Mouse (Mus musculus) urinary bladder, postnatal 0 days (tissue): ENCODE results near the gene Cenph. TPM values are rescaled to one million over a fixed set of nuclear protein-coding genes. Genes with fewer than 3 reads are reported as not detected.

Source experiments
- polyA plus RNA-seq: library from polyadenylated mRNA; unstranded; fragments of >200 nt; fragmentation: Nextera tagmentation; extraction: Ambion mirVana; gene quantifications from 2 replicates; pipeline ENCODE4 v1.2.1, GENCODE M21; 2015

Gene Cenph
- polyA plus RNA-seq = 7.5 and 10.0 TPM in 2 replicates

DNA sequence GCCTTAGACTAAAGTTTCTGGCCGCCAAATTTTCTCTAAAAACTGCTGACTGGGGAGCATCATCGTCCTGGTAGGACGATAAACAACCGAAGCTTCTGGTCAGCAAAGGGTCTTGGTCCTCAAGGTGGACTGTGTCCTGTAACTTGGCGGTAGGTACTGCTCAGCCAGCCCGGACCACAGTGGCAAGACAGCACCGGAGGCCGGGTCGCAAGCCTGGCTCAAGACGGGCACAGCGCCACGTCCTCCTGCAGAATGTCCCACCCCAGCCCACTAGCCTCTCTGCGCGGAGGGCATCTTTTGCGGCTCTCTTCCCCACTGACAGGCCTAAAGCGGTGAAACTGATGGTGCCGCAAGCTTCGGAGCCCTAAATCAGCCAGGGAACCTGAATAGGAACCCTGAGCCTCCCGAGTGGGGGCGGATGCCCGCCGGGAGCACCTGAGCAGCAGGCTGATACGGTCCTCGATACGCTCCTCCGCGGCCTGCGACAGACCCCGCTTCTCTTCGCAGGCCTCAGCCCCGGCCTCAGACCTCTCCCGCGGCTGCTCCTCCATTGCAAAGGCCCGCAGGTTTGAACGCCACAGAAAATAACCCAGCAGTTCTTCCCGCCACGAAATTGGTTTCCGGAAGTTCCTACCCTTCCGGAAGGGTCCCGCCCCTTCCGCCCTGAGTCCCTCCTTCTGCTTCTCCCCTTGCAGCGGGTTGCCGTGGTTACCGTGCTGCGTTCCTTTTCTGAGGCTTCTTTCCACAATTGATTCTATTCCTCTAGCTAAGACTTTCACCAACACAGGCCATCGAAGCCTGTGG is at the start of gene Cenph:
Gene Cenph, minus strand, starts transcription at position 648 of the 804 bp plus-strand sequence.

DNA sequence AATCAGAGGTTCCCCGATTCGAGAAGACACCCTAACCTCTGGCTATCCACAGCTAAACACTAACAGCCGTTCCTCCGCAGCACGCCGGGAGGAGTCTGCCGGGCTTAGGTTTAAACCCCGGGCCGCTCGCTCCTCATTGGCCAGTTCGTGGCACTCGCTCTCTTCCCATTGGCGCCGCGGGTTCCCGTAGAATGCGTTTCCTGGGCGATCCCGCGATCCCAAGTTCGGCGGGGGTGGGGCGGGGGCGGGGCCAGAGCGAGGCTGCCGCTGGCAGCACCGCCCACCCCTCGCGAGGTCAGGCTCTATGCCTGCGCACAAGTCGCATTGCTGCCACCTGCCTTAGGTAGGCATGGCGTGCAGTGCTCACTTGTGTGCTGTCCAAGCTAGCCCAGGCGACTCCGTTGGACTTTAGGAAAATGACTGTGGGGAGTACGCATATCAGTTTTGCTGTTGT is 10.7 kb upstream of the Cenph start, which contains the start of gene Ccnb1:
Gene Ccnb1, minus strand, starts transcription at position 157 of the 454 bp plus-strand sequence.

DNA sequence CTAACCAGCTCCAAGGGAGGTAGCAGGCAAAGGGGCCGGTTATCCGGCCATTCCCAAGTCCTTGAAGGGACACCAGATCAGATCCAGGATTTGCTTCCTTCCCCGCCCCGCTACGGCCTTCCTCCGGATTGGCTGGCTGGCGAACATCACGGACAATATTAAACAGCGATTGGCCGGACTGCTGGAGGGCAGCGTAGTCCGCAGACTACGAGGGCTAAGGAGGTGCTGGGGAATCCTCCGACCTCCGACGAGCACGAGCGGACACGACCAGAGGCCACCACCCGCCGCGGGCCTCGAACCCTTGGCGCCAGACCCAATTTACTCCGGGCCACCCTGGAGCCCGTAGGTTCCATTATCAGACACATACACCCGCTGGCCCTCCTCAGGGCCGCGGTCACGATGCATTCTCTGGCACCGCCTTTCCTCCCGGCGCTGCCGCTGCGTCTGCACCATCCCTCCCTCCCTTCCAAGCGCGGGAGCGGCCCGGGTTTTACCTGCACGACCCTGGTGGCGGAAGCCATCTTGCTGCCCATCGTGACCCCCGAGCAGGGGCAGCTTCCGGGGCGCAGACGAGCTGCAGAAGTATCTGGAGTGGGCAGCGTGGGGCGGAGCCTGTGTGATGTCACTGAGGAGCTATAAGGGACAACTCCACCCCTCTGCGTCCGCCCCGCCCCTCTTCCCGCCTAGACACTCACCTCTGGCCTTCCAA is 31.5 kb downstream of the Cenph start, which contains the start of gene Mrps36:
Gene Mrps36, minus strand, starts transcription at position 624 of the 709 bp plus-strand sequence.

DNA sequence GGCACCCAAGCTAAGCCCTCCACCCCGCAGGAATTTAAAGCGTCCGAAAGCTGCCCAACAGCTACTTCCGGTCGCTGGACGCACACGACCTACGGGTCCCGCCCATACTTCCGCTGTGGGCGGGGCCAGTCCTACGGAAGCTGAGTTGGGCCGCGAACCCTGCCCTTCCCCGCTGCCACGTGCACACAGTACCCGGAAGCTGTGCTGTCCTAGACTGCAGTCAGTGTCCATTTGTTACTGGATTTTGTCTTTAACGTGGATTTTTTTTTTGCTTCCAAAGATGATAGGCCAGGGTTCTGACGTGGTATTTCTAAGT is 44.9 kb downstream of the Cenph start, which contains the start of gene Cdk7:
Gene Cdk7, minus strand, starts transcription at position 79 of the 316 bp plus-strand sequence.

Other genes with a start within 250 kb of the Cenph start
- 11.2 and 11.7 TPM in 2 replicates for gene Ocln, start 223.2 kb downstream of the Cenph start, polyA plus RNA-seq
- 6.4 and 6.5 TPM in 2 replicates for gene Marveld2, start 158.9 kb downstream of the Cenph start, polyA plus RNA-seq
- 189 and 199 TPM in 2 replicates for gene Ak6, start 124.9 kb downstream of the Cenph start, polyA plus RNA-seq
- gene Rad17, start 124.8 kb downstream of the Cenph start, polyA plus RNA-seq = 12.3 and 14.2 TPM in 2 replicates
- 9.6 and 16.5 TPM in 2 replicates for gene Taf9, start 124.3 kb downstream of the Cenph start, polyA plus RNA-seq
- 4.5 and 5.7 TPM in 2 replicates for gene Ccdc125, start 106.2 kb downstream of the Cenph start, polyA plus RNA-seq
- 61.7 and 66.8 TPM in 2 replicates for gene Cdk7, start 45.0 kb downstream of the Cenph start, polyA plus RNA-seq
- gene Mrps36, start 31.2 kb downstream of the Cenph start, polyA plus RNA-seq = 147 and 167 TPM in 2 replicates
- gene Ccnb1, start 10.7 kb upstream of the Cenph start, polyA plus RNA-seq = 34.3 and 48.0 TPM in 2 replicates
- gene Slc30a5, start 57.5 kb upstream of the Cenph start, polyA plus RNA-seq = 28.8 and 33.7 TPM in 2 replicates